Mouse (Mus musculus) forelimb bud, embryonic 11.5 days (tissue): ENCODE measurements around the gene Wdr93.

ENCODE experiments used
- DNase-seq: peaks from one replicate; pipeline ENCODE4 v3.0.0-alpha.2; 2012; ENCODE audit warnings: low read depth, low spot score

The Wdr93 gene

DNA sequence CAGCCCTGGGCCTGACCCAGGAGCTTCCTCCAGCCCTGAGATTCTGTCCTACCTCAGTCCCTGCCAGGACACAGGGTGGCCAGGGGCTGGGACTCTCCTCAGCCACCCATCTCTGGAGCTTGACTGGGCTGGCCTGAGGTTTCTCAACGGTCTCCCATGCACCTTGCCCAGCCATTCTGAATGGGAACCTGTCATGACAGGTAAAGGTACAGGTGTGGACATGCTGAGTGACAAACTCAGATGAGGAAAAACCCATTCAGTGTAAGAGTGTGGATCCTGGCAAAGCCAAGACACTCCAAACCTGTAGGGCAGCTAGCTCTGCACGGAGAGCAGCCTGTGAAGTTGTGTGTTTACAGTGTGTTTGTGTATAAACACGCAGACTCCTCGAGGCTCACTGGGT is 57.4 kb downstream of the Wdr93 start:
- DNase-seq = no peak

DNA sequence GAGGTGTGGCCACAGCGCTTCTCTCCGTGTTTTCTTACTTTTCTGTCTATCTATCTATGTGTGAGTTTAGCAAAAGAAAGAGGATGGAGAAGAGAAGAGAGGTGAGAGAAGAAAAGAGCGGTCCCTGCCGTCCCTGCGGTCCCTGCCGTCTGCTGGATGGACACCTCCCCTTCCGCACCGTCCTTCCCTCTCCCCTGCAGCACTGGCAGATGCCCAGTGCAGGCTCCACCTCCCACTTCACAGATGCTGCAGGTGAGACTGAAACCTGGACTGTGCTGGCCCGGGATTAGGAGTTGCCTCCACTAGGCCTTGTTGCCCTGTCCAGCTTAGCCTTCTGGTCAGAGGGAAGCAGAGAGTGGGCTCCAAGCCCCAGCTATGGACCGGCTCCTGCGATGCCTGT is 58.4 kb downstream of the Wdr93 start:
- DNase-seq = no peak

- no peak for DNase-seq
Measured at GRCm38 (mm10) chr7:79802037-79802436, 59.1 kb downstream of the Wdr93 start.

DNA sequence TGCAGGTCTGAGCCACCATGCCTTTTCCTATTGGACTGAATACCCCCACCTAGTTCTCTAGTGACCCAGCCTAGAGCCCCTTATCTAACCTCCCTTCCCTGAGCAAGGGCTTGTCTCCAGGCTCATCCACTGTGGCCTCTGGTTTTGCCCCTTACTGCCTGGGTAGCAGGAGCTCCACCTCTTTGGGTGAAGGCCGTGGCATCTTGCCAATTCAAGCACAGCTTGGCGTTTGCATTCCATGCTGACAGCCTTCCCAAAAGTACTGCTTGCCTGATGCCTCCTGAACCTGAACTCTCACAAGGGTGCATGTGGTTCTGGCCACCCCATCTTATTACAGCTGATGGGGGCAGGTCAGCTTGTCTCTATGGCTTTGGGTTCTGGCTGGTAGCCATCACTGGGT is 60.9 kb downstream of the Wdr93 start:
- no peak for DNase-seq

GRCm38 (mm10) chr7:79808561-79808960 is 65.6 kb downstream of the Wdr93 start:
- no peak for DNase-seq

DNA sequence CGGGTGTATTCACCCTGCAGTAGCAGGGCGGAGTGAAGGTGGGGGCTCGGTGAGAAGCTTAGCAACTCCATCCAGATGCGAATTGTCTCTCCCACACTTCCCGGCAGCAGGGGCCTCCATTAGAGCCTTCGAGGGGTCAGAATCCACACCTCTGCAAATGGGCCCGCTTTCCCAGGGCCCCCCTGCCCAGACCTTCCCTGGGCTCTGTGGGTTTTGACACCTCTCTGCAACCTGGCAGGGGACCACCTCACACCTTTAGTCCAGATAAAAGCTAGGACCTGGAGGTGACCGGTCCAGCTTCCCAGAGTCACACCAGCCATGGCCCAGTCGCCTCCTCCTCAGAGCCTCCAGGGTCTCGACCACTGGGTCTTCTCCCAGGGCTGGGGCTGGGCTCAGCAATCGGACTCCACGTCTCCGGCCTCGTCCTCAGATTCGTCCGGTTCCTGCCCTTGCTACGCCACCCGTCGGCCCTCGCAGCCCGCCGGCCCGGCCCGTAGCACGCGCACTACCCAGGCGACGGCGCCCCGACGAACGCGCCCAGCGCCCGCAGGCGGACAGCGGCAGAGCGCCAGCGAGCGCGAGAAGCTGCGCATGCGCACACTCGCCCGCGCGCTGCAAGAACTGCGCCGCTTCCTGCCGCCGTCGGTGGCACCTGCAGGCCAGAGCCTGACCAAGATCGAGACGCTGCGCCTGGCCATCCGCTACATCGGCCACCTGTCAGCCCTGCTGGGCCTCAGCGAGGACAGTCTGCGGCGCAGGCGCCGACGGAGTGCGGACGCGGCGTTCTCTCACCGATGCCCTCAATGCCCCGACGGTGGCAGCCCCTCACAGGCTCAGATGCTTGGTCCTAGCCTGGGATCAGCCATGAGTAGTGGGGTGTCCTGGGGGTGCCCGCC is 67.9 kb downstream of the Wdr93 start, which contains the start of gene Mesp2:
TSS of gene Mesp2 (plus strand) at position 117 of the 896 bp plus-strand sequence.
- DNase-seq = peak; percentile 78

GRCm38 (mm10) chr7:79813409-79813808 is 70.4 kb downstream of the Wdr93 start:
- no peak for DNase-seq

GRCm38 (mm10) chr7:79818321-79818720 is 75.4 kb downstream of the Wdr93 start:
- DNase-seq = no peak

DNA sequence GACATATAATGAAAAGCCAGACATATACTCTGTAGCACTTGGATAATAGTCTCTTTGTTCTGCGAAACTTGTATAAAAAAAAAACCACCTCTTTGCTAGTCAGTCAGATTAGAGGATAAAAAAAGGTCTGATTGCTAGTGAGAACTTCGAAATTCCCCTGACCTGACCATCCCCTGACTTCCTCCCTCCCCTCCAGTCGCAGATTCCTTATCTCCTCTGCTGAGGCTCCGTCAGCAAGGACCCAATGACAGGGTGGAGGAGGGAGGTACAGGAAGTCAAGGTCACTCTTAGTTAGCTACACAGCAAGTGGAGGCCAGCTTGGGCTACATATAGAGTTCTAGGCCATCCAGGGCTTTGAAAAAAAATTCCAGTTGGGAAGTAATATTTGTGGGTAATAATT is 76.6 kb downstream of the Wdr93 start:
- DNase-seq = no peak

- no peak for DNase-seq
Measured at GRCm38 (mm10) chr7:79819996-79820395, 77.0 kb downstream of the Wdr93 start.

- DNase-seq = no peak
Measured at GRCm38 (mm10) chr7:79822092-79822695, 79.2 kb downstream of the Wdr93 start.

- no peak for DNase-seq
Measured at GRCm38 (mm10) chr7:79828341-79828740, 85.4 kb downstream of the Wdr93 start.

DNA sequence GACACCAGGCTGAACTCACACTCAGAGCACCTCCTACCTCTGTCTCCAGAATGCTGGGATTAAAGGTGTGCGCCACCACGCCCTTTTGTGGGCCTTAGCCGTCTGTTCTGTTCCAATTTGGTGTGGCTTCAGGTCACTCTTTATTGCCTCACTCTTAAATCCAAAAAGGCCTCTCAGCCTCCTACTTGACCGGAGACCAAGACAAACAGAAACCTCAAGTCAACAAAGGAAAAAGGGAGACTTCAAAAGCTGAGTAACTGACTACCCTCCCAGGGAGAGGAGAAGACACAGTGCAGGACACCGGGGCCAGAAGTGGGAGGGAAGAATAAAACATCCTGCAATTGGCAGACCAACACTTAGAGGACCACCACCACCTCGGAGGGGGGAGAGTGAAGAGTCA is 88.2 kb downstream of the Wdr93 start:
- no peak for DNase-seq

GRCm38 (mm10) chr7:79831585-79831984 is 88.6 kb downstream of the Wdr93 start:
- DNase-seq = no peak

GRCm38 (mm10) chr7:79832980-79833379 is 90.0 kb downstream of the Wdr93 start:
- no peak for DNase-seq

- no peak for DNase-seq
Measured at GRCm38 (mm10) chr7:79835196-79835595, 92.2 kb downstream of the Wdr93 start.
